Mouse (Mus musculus) CD8-positive naive resting alpha-beta T cell, adult 2 months (primary cell): ENCODE results near the gene 4932438H23Rik.

ENCODE experiments used
- DNase-seq, 2 experiments: peaks; one replicate each; pipeline ENCODE4 v3.0.0; 2022; ENCODE audit warnings: low read depth in 2 of 2, low spot score in 2 of 2

4932438H23Rik gene

DNA sequence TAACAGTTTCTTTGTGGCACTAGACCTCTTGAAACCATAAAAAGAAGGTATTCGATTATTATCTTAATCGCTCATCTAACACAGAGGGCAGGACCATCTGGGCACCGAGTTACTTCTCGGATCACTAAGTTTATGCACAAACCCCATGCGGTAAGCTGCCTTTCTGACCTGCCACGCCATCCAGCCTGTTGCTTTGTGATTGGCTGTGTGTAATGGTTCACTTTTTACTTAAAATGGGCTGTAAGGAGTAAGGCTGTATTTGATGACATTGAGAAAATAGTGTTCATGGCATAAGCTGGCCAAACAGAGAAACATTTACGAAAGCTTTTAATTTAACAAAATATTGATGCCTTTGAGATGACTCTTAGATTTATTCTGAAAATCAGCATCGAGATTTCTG lies at the start of gene 4932438H23Rik:
Gene 4932438H23Rik (minus strand): TSS at position 101 of the 400 bp plus-strand sequence.
- no peak for DNase-seq

- DNase-seq: no peak
Observed at GRCm38 (mm10) chr16:91140991-91141630, 46.2 kb upstream of the 4932438H23Rik start.

GRCm38 (mm10) chr16:91140457-91140856 lies 45.5 kb upstream of the 4932438H23Rik start:
- DNase-seq: no peak

GRCm38 (mm10) chr16:91140056-91140455 lies 45.1 kb upstream of the 4932438H23Rik start:
- DNase-seq: no peak

- no peak for DNase-seq
Observed at GRCm38 (mm10) chr16:91139481-91139880, 44.6 kb upstream of the 4932438H23Rik start.

DNA sequence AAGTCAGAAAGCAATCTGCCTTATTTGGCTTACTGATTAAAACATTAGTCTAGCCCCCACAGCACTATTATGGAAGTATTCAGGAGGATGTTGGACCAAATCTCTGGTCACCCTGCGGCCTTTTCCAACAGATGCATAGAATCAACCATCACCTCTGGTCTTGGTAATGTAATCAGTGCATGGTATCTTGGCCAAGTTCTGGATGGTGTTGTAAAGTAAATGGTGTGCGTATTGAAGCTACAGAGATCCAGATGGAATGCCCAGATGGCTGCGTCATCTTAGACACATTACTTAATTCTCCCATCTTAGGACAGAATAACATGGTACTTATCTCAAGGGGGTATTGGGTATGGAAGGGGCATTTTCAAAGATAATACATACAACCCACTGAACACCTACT lies 43.8 kb upstream of the 4932438H23Rik start:
- no peak for DNase-seq

GRCm38 (mm10) chr16:91138151-91138550 lies 43.2 kb upstream of the 4932438H23Rik start:
- no peak for DNase-seq

DNA sequence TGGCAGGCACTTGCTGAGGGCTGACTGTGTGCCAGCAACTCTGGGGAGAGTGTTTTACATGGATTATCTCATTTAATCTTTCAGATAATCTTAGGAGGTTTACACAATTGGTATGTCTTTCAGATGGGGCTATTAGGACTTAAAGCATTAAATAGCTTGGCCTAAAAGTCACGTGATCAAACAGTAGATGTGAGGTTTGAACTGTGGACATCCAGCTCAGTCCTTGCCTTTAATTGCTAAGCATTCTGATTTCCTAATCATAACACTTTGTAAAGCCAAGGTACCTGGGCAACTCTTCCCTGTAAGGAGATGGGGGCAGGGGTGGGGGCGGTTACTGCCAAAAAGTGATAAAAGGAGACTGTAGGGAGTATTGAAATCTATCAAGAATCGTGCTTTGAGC lies 41.7 kb upstream of the 4932438H23Rik start:
- no peak for DNase-seq

GRCm38 (mm10) chr16:91129916-91130315 lies 35.0 kb upstream of the 4932438H23Rik start:
- no peak for DNase-seq

DNA sequence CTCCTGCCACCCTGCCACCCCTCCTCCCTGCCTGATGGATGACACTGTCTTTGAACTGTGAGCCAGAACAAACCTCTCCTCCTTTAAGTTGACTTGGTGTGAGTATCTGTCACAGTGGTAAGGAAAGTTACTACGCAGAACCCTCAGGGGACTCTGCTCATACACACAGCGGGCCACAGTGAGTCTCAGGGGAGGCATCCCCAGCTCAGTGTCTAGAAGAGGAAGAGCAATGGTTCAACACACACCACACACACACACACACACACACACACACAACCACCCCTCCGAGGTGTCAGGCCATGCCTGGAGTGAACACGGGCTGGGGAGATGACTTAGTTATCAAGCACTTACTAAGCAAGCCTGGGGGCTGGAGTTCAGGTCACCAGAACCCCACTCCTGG lies 33.5 kb upstream of the 4932438H23Rik start:
- no peak for DNase-seq

GRCm38 (mm10) chr16:91126734-91127524 lies 32.0 kb upstream of the 4932438H23Rik start:
- no peak for DNase-seq

- no peak for DNase-seq
Observed at GRCm38 (mm10) chr16:91124256-91124655, 29.3 kb upstream of the 4932438H23Rik start.

- no peak for DNase-seq
Observed at GRCm38 (mm10) chr16:91123821-91124220, 28.9 kb upstream of the 4932438H23Rik start.

- DNase-seq: no peak
Observed at GRCm38 (mm10) chr16:91119879-91120278, 25.0 kb upstream of the 4932438H23Rik start.

GRCm38 (mm10) chr16:91116696-91117095 lies 21.8 kb upstream of the 4932438H23Rik start:
- no peak for DNase-seq

GRCm38 (mm10) chr16:91116006-91116405 lies 21.1 kb upstream of the 4932438H23Rik start:
- DNase-seq: no peak

DNA sequence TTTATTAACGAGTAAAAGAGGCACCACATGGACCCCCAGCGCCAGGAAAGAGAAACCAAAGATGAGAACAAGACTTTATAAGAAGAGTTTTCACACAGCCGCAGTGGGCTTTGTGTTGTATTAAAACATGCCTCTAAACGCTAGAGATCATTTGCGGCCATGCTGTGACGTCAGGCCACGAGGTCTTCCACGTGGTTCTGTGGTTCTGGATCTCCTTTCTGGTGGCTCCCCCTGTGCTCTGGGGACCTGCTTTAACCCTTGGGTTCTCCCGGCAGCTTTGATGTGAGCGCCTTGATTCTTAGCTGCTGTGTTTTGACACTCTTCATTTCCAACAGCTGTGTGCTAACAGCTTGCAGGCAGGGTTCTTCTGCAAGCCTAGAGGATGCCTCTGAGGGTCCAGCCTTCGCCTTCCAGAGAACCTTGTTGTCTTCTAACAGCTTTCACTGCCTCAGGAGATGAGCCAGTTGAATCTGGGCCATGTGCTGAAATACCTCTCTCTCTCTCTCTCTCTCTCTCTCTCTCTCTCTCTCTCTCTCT lies 16.1 kb upstream of the 4932438H23Rik start:
- peak in 1 of 2 experiments; percentile 53 for DNase-seq

DNA sequence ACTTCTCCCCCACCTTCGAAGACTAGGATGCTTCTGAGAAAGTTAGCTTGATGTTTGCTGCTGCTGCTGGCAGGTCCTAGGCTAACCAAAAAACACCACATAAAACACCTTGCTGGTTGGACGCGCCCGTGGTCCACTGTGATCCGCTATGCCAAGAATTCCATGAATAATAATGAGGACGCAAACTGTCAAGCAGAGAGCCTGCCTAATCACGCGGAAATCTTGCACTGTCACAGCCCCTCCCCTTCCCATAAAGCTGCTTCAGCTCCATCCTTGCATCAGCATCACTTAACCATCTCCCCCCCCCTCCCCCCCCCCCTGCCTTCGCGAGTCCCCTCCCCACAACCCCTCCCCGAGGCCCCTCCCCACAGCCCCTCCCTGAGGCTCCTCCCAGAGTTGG lies 12.7 kb upstream of the 4932438H23Rik start:
- DNase-seq: no peak

GRCm38 (mm10) chr16:91105481-91106051 lies 10.6 kb upstream of the 4932438H23Rik start:
- no peak for DNase-seq

- DNase-seq: no peak
Observed at GRCm38 (mm10) chr16:91104821-91105480, 10.0 kb upstream of the 4932438H23Rik start.

- DNase-seq: peak; percentile 26 to 41
Observed at GRCm38 (mm10) chr16:91103386-91103785, 8.5 kb upstream of the 4932438H23Rik start.
